Mouse (Mus musculus) midbrain, embryonic 11.5 days (tissue): ENCODE data around the gene Akap8. TPM values are rescaled to one million over a fixed set of nuclear protein-coding genes. Genes with fewer than 3 reads are reported as not detected.

Experiments used
- ATAC-seq: fragments of 200-750 bp; cut with Nextera tagmentation; 2 replicates; pipeline ENCODE4 v1.8.0; 2017; ENCODE audit warnings: moderate TSS enrichment, moderate library complexity; ENCODE audit not compliant: low FRiP score
- DNase-seq: peaks from one replicate; pipeline ENCODE4 v3.0.0; 2015; ENCODE audit warnings: low spot score; ENCODE audit errors: missing footprints
- H3K27ac ChIP-seq: fragments of 300-500 bp; sonication (generic); 2 replicates; pipeline ENCODE4 v1.5.1; 2014; ENCODE audit warnings: low read depth, low read length
- H3K27me3 ChIP-seq: fragments of 300-500 bp; sonication (generic); 2 replicates; pipeline ENCODE4 v1.6.1; 2014; ENCODE audit warnings: mild to moderate bottlenecking, low read length, moderate library complexity, mixed read lengths; ENCODE audit not compliant: control insufficient read depth, insufficient read depth
- H3K36me3 ChIP-seq: fragments of 300-500 bp; sonication (generic); 2 replicates; pipeline ENCODE4 v1.6.1; 2014; ENCODE audit warnings: mild to moderate bottlenecking, low read length, moderate library complexity, mixed read lengths; ENCODE audit not compliant: control insufficient read depth, insufficient read depth
- H3K4me1 ChIP-seq: fragments of 300-500 bp; sonication (generic); 2 replicates; pipeline ENCODE4 v1.6.1; 2014; ENCODE audit warnings: low read length; ENCODE audit not compliant: control insufficient read depth, insufficient read depth
- H3K4me2 ChIP-seq: fragments of 300-500 bp; sonication (generic); 2 replicates; pipeline ENCODE4 v1.6.1; 2014; ENCODE audit warnings: mild to moderate bottlenecking, moderate library complexity
- H3K4me3 ChIP-seq: fragments of 300-500 bp; sonication (generic); 2 replicates; pipeline ENCODE4 v1.5.1; 2014; ENCODE audit warnings: low read depth, low read length
- H3K9ac ChIP-seq: fragments of 300-500 bp; sonication (generic); 2 replicates; pipeline ENCODE4 v1.6.1; 2014; ENCODE audit warnings: low read length
- H3K9me3 ChIP-seq: fragments of 300-500 bp; sonication (generic); 2 replicates; pipeline ENCODE4 v1.6.1; 2016; ENCODE audit warnings: low read length; ENCODE audit not compliant: control insufficient read depth
- WGBS: fragments of 180-500 bp; shearing (Covaris S2); extraction: QIAGEN DNeasy Blood & Tissue Kit; methylation state at CpG from one replicate; pipeline ENCODE4 v1.1.7; 2014; 5-methylcytosine and 5-hydroxymethylcytosine counted together
- polyA plus RNA-seq: library from polyadenylated mRNA; unstranded; fragments of >200 nt; fragmentation: Nextera tagmentation; extraction: Ambion mirVana; gene quantifications from 2 replicates; pipeline ENCODE4 v1.2.1, GENCODE M21; 2014

Akap8 gene
- 53.0 and 55.4 TPM in 2 replicates for polyA plus RNA-seq

- H3K4me1 ChIP-seq: peaks cover 18% of the 10 kb centered on the region
Measured at GRCm38 (mm10) chr17:32320597-32321389, at the start of gene Akap8. Gene Akap8 (minus strand): TSS chr17:32321238.

GRCm38 (mm10) chr17:32368991-32369578, 48.0 kb upstream of the Akap8 start:
- no peak for ATAC-seq
- no peak for DNase-seq
- 19% methylated on average over 11 of the region's 17 CpGs for WGBS

More at GRCm38 (mm10) chr17:32320597-32321389, at the start of gene Akap8:
- WGBS: under 1% methylated on average over 83 of the region's 83 CpGs
- Histone ChIP-seq H3K4me2 (peak within 1 kb of the TSS; percentile 92), H3K9me3 (no peaks in the 10 kb centered on the region), H3K9ac (peak within 1 kb of the TSS; percentile 90), H3K27me3 (no peaks in the 10 kb centered on the region), H3K4me3 (peak within 1 kb of the TSS; percentile 87), H3K27ac (peak within 1 kb of the TSS; percentile 87), H3K36me3 (peaks cover 15% of the 10 kb centered on the region)
- ATAC-seq (peak; percentile 97), DNase-seq (peak; percentile 99)

GRCm38 (mm10) chr17:32367706-32368105, 46.7 kb upstream of the Akap8 start:
- H3K9me3 ChIP-seq: no peaks in the 10 kb centered on the region
- H3K4me3 ChIP-seq: no peak overlapping the region
- DNase-seq (no peak), ATAC-seq (no peak)
- no peak overlapping the region for H3K4me2 ChIP-seq
- H3K4me1 ChIP-seq: peaks cover 6% of the 10 kb centered on the region
- no peak overlapping the region for H3K9ac ChIP-seq
- H3K27me3 ChIP-seq: no peaks in the 10 kb centered on the region
- no peak overlapping the region for H3K27ac ChIP-seq
- H3K36me3 ChIP-seq: no peaks in the 10 kb centered on the region
- 93% methylated on average over 11 of the region's 11 CpGs for WGBS

More at GRCm38 (mm10) chr17:32368991-32369578, 48.0 kb upstream of the Akap8 start:
- Histone ChIP-seq H3K27ac (no peak overlapping the region), H3K27me3 (no peaks in the 10 kb centered on the region), H3K4me2 (peak overlapping the region; percentile 38), H3K9me3 (no peaks in the 10 kb centered on the region), H3K4me1 (no peaks in the 10 kb centered on the region), H3K36me3 (no peaks in the 10 kb centered on the region), H3K9ac (no peak overlapping the region), H3K4me3 (peak overlapping the region; percentile 13; the same call in 1 of the 2 replicates)

GRCm38 (mm10) chr17:32365296-32365695, 44.3 kb upstream of the Akap8 start:
- no peak for ATAC-seq
- DNase-seq: no peak
- Histone ChIP-seq H3K9me3 (no peaks in the 10 kb centered on the region), H3K27me3 (no peaks in the 10 kb centered on the region), H3K36me3 (peaks cover 9% of the 10 kb centered on the region; the same call in 1 of the 2 replicates), H3K27ac (no peak overlapping the region), H3K4me3 (no peak overlapping the region), H3K4me2 (no peak overlapping the region), H3K4me1 (peaks cover 10% of the 10 kb centered on the region), H3K9ac (no peak overlapping the region)
- WGBS: 75% methylated on average over 1 of the region's 1 CpGs

- H3K36me3 ChIP-seq: peaks cover 9% of the 10 kb centered on the region; the same call in 1 of the 2 replicates
- H3K27me3 ChIP-seq: no peaks in the 10 kb centered on the region
- peak overlapping the region; percentile 49; the same call in 1 of the 2 replicates for H3K9ac ChIP-seq
- H3K9me3 ChIP-seq: no peaks in the 10 kb centered on the region
- 62% methylated on average over 5 of the region's 5 CpGs for WGBS
- H3K4me2 ChIP-seq: peak overlapping the region; percentile 46
- peak overlapping the region; percentile 35; the same call in 1 of the 2 replicates for H3K27ac ChIP-seq
- H3K4me1 ChIP-seq: peaks cover 10% of the 10 kb centered on the region
- peak; percentile 38; the same call in 1 of the 2 replicates for ATAC-seq
- no peak for DNase-seq
- peak overlapping the region; percentile 85 for H3K4me3 ChIP-seq
Measured at GRCm38 (mm10) chr17:32364850-32365249, 43.8 kb upstream of the Akap8 start.

- Histone ChIP-seq H3K4me2 (peak overlapping the region; percentile 46), H3K9ac (peak overlapping the region; percentile 94), H3K27me3 (no peaks in the 10 kb centered on the region), H3K27ac (peak overlapping the region; percentile 50; the same call in 1 of the 2 replicates), H3K4me3 (peak overlapping the region; percentile 85), H3K36me3 (peaks cover 13% of the 10 kb centered on the region; the same call in 1 of the 2 replicates), H3K9me3 (no peaks in the 10 kb centered on the region), H3K4me1 (peaks cover 10% of the 10 kb centered on the region)
- under 1% methylated on average over 32 of the region's 47 CpGs for WGBS
- peak; percentile 96 for ATAC-seq
- DNase-seq: peak; percentile 99
Measured at GRCm38 (mm10) chr17:32364331-32364730, 43.3 kb upstream of the Akap8 start.

- no peaks in the 10 kb centered on the region for H3K27me3 ChIP-seq
- peak overlapping the region; percentile 85 for H3K4me3 ChIP-seq
- peak; percentile 94 for DNase-seq
- ATAC-seq: peak; percentile 68
- H3K27ac ChIP-seq: peak overlapping the region; percentile 50
- H3K9ac ChIP-seq: peak overlapping the region; percentile 94
- no peaks in the 10 kb centered on the region for H3K9me3 ChIP-seq
- WGBS: under 1% methylated on average over 38 of the region's 50 CpGs
- H3K4me1 ChIP-seq: peaks cover 10% of the 10 kb centered on the region
- peak overlapping the region; percentile 48 for H3K4me2 ChIP-seq
- H3K36me3 ChIP-seq: peaks cover 18% of the 10 kb centered on the region; the same call in 1 of the 2 replicates
Measured at GRCm38 (mm10) chr17:32363821-32364301, 42.8 kb upstream of the Akap8 start.

GRCm38 (mm10) chr17:32362686-32363085, 41.6 kb upstream of the Akap8 start:
- WGBS: 84% methylated on average over 4 of the region's 4 CpGs

More at GRCm38 (mm10) chr17:32362686-32363085, 41.6 kb upstream of the Akap8 start:
- Histone ChIP-seq H3K27me3 (no peaks in the 10 kb centered on the region), H3K4me1 (peaks cover 10% of the 10 kb centered on the region), H3K9ac (peak overlapping the region; percentile 94; the same call in 1 of the 2 replicates), H3K9me3 (no peaks in the 10 kb centered on the region), H3K4me2 (peak overlapping the region; percentile 48), H3K36me3 (peaks cover 28% of the 10 kb centered on the region), H3K27ac (no peak overlapping the region), H3K4me3 (no peak overlapping the region; the same call in 1 of the 2 replicates)
- ATAC-seq (no peak), DNase-seq (peak; percentile 62)
